Mouse (Mus musculus) cerebellum, adult 11-12 months (tissue): ENCODE measurements around the gene Gm14226.
"Not testable (repeated sequence)": the region's sequence is repeated elsewhere in the genome, so short reads cannot be mapped to it uniquely, and the experiment has no call there.

Experiments used
- DNase-seq: peaks from one replicate; pipeline ENCODE4 v3.0.0; 2022

Gene Gm14226

GRCm38 (mm10) chr2:155018251-155018755, at the start of gene Gm14226:
TSS of gene Gm14226 (plus strand) at chr2:155018266.
- not testable (repeated sequence) for DNase-seq

GRCm38 (mm10) chr2:154969740-154970397, 48.2 kb upstream of the Gm14226 start:
- DNase-seq: not testable (repeated sequence)

DNA sequence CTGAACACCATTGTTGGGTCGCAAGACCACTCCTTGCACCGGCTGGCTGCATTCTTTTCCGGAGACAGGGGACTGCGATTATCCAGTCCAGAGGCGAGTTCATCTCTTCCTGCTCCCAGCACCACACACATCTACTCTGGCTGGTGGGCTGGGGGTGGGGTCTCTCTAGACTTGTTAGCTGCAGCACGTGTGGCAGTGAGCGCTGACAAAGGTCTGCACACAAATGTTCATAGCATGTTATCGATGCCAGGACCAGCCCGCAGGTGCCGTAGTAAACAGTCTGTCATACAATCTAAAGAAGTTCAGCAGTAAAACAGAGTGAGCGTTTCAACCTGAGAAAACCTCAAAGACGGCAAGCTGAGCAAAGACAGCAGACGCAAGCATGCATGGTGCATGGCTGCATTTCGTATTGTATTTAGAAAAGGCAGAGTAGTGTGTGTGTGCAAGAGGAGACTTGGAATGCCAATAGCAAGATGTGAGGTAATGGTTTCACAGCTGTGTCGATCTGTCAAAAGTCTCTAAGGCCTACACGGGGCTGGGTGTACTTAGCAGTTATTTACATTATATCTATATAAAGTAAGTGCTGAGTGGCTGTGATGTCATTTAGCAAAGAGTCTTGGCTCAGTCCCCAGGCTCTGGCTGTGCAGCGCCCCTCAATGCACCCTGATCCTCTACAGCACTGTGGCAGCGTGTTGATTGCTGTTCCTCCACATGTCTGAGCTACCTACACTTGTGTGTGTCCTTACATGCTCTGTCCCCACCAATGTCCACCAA, 46.0 kb upstream of the Gm14226 start:
- no peak for DNase-seq

DNA sequence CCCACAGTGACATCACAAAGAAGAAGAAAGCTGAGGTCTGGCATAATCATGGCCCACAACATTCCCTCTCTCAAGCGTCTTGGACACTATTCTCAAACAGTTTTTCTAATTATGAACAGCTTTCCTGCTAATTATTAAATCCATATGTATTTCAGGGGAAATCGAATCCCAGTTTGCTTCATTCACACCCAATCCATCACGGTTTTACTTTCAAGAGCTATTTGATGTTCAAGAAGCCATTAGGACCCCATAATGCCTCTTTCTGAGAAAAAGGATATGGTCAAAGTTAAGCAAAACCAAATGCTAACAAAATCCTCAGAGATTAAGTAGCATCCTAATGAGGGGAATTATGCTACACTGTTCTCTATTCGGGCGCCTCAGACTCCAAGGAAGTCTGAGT, 45.1 kb upstream of the Gm14226 start:
- no peak for DNase-seq

DNA sequence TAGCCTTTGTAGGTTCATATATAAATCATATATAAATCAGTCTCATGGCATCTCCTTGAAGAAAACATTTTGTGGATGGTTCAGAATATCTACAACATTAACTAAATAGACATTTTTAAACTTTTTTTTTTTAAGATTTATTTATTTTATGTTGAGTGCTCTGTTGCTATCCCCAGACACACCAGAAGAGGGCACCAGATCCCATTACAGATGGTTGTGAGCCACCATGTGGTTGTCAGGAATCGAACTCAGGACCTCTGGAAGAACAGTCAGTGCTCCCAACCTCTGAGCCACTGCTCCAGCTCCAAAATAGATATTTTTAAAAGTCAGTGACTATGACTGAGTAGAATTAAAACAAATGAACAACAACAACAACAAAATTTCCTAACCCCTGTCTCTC, 31.5 kb upstream of the Gm14226 start:
- no peak for DNase-seq

DNA sequence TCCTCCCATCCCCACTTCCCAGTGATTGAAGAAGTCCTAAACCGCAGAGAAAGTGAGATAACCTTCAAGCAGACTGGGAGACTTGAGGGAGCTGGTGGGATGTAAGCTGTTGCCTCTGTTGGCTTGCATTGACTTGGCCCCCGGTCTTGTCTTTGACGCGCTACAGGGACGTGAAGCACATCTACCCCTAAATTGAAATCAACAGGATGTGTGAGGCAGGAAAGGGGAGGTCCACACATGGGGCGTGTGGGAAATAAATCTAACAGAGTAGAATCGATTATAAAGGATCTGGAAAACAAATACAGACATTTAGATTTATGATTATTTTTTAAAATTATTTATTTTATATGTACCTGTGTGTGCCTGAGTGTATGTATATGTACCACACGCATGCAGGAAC, 26.7 kb upstream of the Gm14226 start:
- DNase-seq: no peak

GRCm38 (mm10) chr2:154992083-154992482, 26.0 kb upstream of the Gm14226 start:
- no peak for DNase-seq

DNA sequence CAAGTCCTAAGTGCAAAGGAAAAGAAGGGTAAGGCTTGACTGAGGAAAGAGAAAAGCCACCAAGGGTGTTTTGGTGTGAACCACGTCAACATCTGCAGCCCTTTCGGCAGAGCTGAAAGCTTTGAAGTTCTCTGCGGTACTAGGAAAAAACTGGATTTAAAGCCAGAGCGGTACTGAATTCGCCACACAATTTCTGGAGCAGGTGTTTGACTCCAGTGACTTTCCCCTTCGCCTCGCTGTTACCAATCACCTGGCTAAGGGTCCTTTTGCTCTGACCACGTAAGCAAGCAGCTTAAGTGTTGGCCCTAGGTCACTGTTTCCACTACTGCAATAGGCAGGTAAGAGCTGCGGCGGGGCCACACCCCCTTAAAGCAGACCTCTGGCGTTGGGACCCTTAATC, 12.6 kb upstream of the Gm14226 start:
- DNase-seq: no peak

GRCm38 (mm10) chr2:155011086-155011656, 6.9 kb upstream of the Gm14226 start:
- DNase-seq: no peak

DNA sequence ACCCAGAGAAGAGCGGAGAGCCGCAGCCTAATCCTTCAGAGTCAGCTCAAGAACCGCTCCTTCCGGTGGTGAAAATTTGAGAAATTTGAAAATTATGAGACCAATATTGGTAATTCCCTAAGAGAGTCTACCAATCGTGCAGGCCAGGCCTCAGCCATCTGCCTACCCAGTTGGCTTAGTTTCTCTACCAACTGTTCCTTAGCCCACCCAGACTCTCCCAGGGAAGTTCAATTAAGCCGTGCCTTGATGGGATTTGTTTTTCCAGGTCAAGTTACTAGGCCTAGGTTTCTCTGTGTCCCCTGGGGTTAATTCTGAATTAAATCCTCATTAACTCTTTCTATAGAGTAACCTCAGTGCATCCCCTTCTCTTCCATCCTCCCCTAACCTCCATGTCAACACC, 5.1 kb upstream of the Gm14226 start:
- DNase-seq: no peak

GRCm38 (mm10) chr2:155016751-155017150, 1.3 kb upstream of the Gm14226 start:
- not testable (repeated sequence) for DNase-seq

DNA sequence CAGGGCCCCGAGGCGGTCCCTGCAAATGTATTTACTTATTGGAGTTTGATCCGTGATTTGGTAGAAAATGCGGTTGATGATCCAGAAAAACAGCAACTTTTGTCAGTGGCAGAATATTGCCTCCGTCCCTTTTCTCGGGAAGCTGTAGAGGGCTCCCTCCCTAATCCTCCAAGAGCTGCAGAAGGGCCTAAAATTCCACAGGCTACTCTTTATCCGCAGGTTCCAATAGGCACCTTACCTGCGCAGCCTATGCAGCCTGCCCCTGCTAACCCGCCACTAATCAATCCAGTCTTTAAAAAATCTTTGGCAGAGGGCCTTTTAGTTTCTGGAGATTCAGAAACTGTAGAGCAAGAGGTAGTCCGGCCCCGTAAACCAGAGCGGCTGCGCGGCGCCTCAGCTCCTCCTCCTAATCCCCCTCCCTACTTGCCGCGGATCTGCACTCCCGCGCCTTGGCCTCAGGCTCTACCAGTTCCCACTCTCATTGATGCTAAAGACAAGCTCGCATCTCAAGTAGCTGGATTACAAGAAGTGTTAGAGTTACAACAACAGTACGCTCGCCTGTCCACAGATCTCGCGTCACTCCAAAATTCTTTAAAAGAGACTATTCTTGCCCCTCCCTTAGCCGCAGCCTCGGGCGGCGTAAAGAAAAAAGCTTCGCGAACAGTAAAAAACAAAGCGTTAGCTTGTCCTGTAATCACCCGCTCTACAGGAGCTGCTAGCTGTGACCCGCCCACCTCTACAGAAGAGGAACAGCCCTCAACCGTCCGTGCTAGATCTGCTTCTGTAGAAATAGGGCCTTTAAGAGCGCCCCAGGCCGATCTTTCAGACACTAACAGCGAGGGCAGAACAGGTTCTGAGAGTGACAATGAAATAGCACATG, 936 bp downstream of the Gm14226 start:
- peak; percentile 15 for DNase-seq

GRCm38 (mm10) chr2:155019673-155020072, 1.6 kb downstream of the Gm14226 start:
- DNase-seq: peak; percentile 78

DNA sequence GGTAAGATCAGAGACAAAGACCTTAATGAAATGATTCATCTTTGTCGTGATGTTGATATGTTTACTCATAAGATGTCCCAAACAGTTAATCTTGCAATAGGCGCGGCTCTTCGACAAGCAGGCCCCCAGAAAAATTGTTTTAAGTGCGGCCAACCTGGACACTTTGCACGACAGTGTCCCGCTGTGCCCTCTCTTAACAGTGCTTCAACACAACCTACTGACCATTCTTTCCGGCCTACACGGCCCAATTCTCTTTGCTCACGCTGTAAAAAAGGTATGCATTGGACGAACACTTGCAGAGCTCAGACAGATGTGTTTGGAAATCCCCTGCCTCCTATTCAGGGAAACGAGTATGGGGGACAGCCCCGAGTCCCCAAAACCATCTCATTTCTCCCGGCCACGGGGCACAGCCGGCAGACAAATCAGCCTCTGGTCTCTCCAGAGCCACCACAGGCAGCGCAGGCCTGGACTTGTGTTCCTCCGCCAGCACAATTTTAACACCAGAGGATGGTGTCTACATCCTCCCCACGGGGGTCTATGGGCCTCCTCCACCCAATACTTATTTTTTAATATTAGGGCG, 2.3 kb downstream of the Gm14226 start:
- peak; percentile 7 for DNase-seq

DNA sequence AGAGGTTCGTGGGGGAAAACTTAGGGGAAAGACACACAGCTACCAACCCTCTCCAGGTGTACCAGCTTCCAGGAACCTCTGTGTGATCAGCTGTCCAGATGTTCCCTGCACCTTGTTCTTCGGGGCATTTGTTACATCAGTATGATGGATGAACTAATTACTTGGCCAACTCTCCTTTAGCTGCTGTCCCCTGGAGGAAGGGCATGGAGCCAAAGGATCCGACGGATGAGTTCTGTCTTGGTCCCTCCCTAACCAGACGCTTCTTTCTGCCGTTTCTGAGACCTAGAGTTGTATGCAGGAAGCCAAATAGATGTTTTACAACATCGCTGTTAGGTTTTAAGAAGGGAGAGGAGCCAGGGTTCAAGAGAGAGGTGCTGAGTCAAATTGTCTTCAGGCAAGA, 12.8 kb downstream of the Gm14226 start:
- DNase-seq: no peak

- no peak for DNase-seq
These were observed 15.1 kb downstream of the Gm14226 start for GRCm38 (mm10) chr2:155032938-155033710.

- no peak for DNase-seq
These were observed 21.9 kb downstream of the Gm14226 start for GRCm38 (mm10) chr2:155039956-155040355.

GRCm38 (mm10) chr2:155044542-155044941, 26.5 kb downstream of the Gm14226 start:
- DNase-seq: no peak

- no peak for DNase-seq
These were observed 27.0 kb downstream of the Gm14226 start for GRCm38 (mm10) chr2:155045075-155045474.

- DNase-seq: no peak
These were observed 28.7 kb downstream of the Gm14226 start for GRCm38 (mm10) chr2:155046803-155047202.

GRCm38 (mm10) chr2:155047452-155048178, 29.5 kb downstream of the Gm14226 start:
- no peak for DNase-seq
